ENCODE assay signal across 11 mouse cellular contexts in genomic region chr14:103589819-103590218, GRCm38 (mm10).
A peak's percentile ranks its signal among the peaks of the same experiment; 100 is the strongest.
DNase-seq lines count a peak whose midpoint lies in the region; ATAC-seq and TF ChIP-seq lines count a peak whose summit lies in the region.
"Had no signal": no experiment of that assay in that cellular context is flagged by ENCODE, and none has a peak within 500 bp of the region (broad histone marks: within the 10 kb centered on the region; RNA-seq: fewer than 3 reads in every experiment).

No protein-coding gene starts in this region.

- H3K36me3 ChIP-seq in heart, embryonic 16.5 days (ENCODE audit: control insufficient read depth, insufficient read depth) = no peaks in the 10 kb centered on the region
- no peaks in the 10 kb centered on the region for H3K36me3 ChIP-seq in heart, adult 2 months (ENCODE audit: control insufficient read depth, insufficient read depth, low read length)
- no peaks in the 10 kb centered on the region for H3K36me3 ChIP-seq in midbrain, embryonic 14.5 days (ENCODE audit: control insufficient read depth, insufficient read depth, low read length)
- no peaks in the 10 kb centered on the region for H3K36me3 ChIP-seq in midbrain, embryonic 13.5 days
- no peaks in the 10 kb centered on the region for H3K36me3 ChIP-seq in forebrain, postnatal 0 days (ENCODE audit: insufficient read depth)
- H3K36me3 ChIP-seq: limb, embryonic 12.5 days had no signal

- no peak; the same call in 1 of the 2 replicates for ATAC-seq in heart, embryonic 16.5 days (replicated peaks; ENCODE audit: extremely low read depth, insufficient read depth, low FRiP score)
- ATAC-seq in midbrain, embryonic 14.5 days (ENCODE audit: low FRiP score, low TSS enrichment) = 0 out of 2 replicates have a peak, but pooled peaks have one; percentile 50
- no peak for ATAC-seq in midbrain, embryonic 13.5 days
- peak; percentile 76 for ATAC-seq in forebrain, postnatal 0 days

- intact Hi-C loops in heart, adult 2 months (cut with DNase I) = no loop called here

- H3K9ac ChIP-seq in heart, embryonic 16.5 days (ENCODE audit: low read length) = no peak overlapping the region
- H3K9ac ChIP-seq in heart, adult 2 months (ENCODE audit: low read depth, low read length) = no peak overlapping the region
- no peak overlapping the region for H3K9ac ChIP-seq in midbrain, embryonic 14.5 days (replicated peaks; ENCODE audit: low read length)
- no peak overlapping the region for H3K9ac ChIP-seq in midbrain, embryonic 13.5 days (replicated peaks)
- H3K9ac ChIP-seq in forebrain, postnatal 0 days = no peak overlapping the region
- H3K9ac ChIP-seq: limb, embryonic 12.5 days had no signal

- no peak overlapping the region for H3K27ac ChIP-seq in heart, embryonic 16.5 days (ENCODE audit: low read length)
- no peak overlapping the region for H3K27ac ChIP-seq in heart, adult 2 months
- no peak overlapping the region for H3K27ac ChIP-seq in midbrain, embryonic 14.5 days (replicated peaks; ENCODE audit: low read depth, low read length)
- H3K27ac ChIP-seq in midbrain, embryonic 13.5 days = no peak overlapping the region
- no peak overlapping the region for H3K27ac ChIP-seq in forebrain, postnatal 0 days (ENCODE audit: low read depth, low read length)
- H3K27ac ChIP-seq: limb, embryonic 12.5 days had no signal

- 46% methylated on average over 7 of the region's 7 CpGs for WGBS in heart, embryonic 16.5 days
- WGBS in heart, adult 2 months = 36% methylated on average over 7 of the region's 7 CpGs
- WGBS in midbrain, embryonic 14.5 days = 76% methylated on average over 7 of the region's 7 CpGs
- 74% methylated on average over 7 of the region's 7 CpGs for WGBS in midbrain, embryonic 13.5 days
- WGBS in forebrain, postnatal 0 days = 44% methylated on average over 7 of the region's 7 CpGs

- no peaks in the 10 kb centered on the region for H3K4me1 ChIP-seq in heart, embryonic 16.5 days (ENCODE audit: control insufficient read depth, insufficient read depth, low read length)
- no peaks in the 10 kb centered on the region for H3K4me1 ChIP-seq in heart, adult 2 months (ENCODE audit: control insufficient read depth, insufficient read depth, low read length)
- no peaks in the 10 kb centered on the region for H3K4me1 ChIP-seq in midbrain, embryonic 14.5 days (ENCODE audit: control insufficient read depth, insufficient read depth, low read length)
- H3K4me1 ChIP-seq in midbrain, embryonic 13.5 days (replicated peaks) = no peaks in the 10 kb centered on the region
- no peaks in the 10 kb centered on the region for H3K4me1 ChIP-seq in forebrain, postnatal 0 days (ENCODE audit: insufficient read depth)
- H3K4me1 ChIP-seq: limb, embryonic 12.5 days had no signal

- DNase-seq in heart, adult 2 months = no peak
- DNase-seq in midbrain, embryonic 14.5 days = peak; percentile 55
- peak; percentile 62 for DNase-seq in forebrain, postnatal 0 days
- peak; percentile 46 for DNase-seq in right cerebral cortex, postnatal 14 days
- DNase-seq in adrenal gland, postnatal 14 days = no peak
- no peak for DNase-seq in urinary bladder, postnatal 25 days (ENCODE audit: low spot score)
- DNase-seq: gastrocnemius, postnatal 25 days; thymus, postnatal 25 days had no signal

- H3K9me3 ChIP-seq in heart, embryonic 16.5 days (replicated peaks; ENCODE audit: control insufficient read depth, low read length) = no peaks in the 10 kb centered on the region
- no peaks in the 10 kb centered on the region for H3K9me3 ChIP-seq in midbrain, embryonic 14.5 days (ENCODE audit: control insufficient read depth, low read length)
- no peaks in the 10 kb centered on the region for H3K9me3 ChIP-seq in midbrain, embryonic 13.5 days
- H3K9me3 ChIP-seq in forebrain, postnatal 0 days (ENCODE audit: low read length) = no peaks in the 10 kb centered on the region
- H3K9me3 ChIP-seq: limb, embryonic 12.5 days had no signal

- TF ChIP-seq EP300 in heart, adult 2 months (IDR thresholded peaks at IDR 0.05; ENCODE audit: insufficient read depth, low read depth, low read length) = no peak

- no peaks in the 10 kb centered on the region for H3K27me3 ChIP-seq in heart, embryonic 16.5 days (ENCODE audit: control insufficient read depth, insufficient read depth, low read length)
- H3K27me3 ChIP-seq in heart, adult 2 months (ENCODE audit: control insufficient read depth, insufficient read depth, low read length) = no peaks in the 10 kb centered on the region
- H3K27me3 ChIP-seq in midbrain, embryonic 14.5 days (ENCODE audit: control insufficient read depth, insufficient read depth, low read length) = no peaks in the 10 kb centered on the region
- H3K27me3 ChIP-seq in midbrain, embryonic 13.5 days = no peaks in the 10 kb centered on the region
- H3K27me3 ChIP-seq in forebrain, postnatal 0 days (ENCODE audit: insufficient read depth, low read length) = no peaks in the 10 kb centered on the region
- H3K27me3 ChIP-seq: limb, embryonic 12.5 days had no signal

- no peak overlapping the region for H3K4me3 ChIP-seq in heart, embryonic 16.5 days (ENCODE audit: low read length)
- no peak overlapping the region for H3K4me3 ChIP-seq in heart, adult 2 months
- H3K4me3 ChIP-seq in midbrain, embryonic 14.5 days (replicated peaks; ENCODE audit: low read depth, low read length) = no peak overlapping the region
- no peak overlapping the region for H3K4me3 ChIP-seq in midbrain, embryonic 13.5 days (replicated peaks)
- no peak overlapping the region for H3K4me3 ChIP-seq in forebrain, postnatal 0 days (ENCODE audit: low read depth, low read length)
- H3K4me3 ChIP-seq: limb, embryonic 12.5 days had no signal

- H3K79me2 ChIP-seq in heart, adult 2 months (replicated peaks; ENCODE audit: control insufficient read depth, insufficient read depth, low read length) = no peaks in the 10 kb centered on the region

- TF ChIP-seq CTCF in heart, adult 2 months (IDR thresholded peaks at IDR 0.05) = no peak
- TF ChIP-seq CTCF in forebrain, postnatal 0 days (IDR thresholded peaks at IDR 0.05; ENCODE audit: low read depth) = no peak

- H3K4me2 ChIP-seq in heart, embryonic 16.5 days (ENCODE audit: low read depth, low read length) = peak overlapping the region; percentile 40; the same call in 1 of the 2 replicates
- H3K4me2 ChIP-seq in midbrain, embryonic 14.5 days (ENCODE audit: low read length) = no peak overlapping the region
- H3K4me2 ChIP-seq in midbrain, embryonic 13.5 days (replicated peaks) = no peak overlapping the region
- H3K4me2 ChIP-seq in forebrain, postnatal 0 days (ENCODE audit: low read depth) = 0 out of 2 replicates have a peak overlapping the region, but pooled peaks have one; percentile 19
- H3K4me2 ChIP-seq: limb, embryonic 12.5 days had no signal

- no peak for TF ChIP-seq POLR2A in heart, adult 2 months (IDR thresholded peaks at IDR 0.05; ENCODE audit: insufficient read depth, low read depth, low read length)

Comparison
In these comparisons a context has a peak if more than half of its experiments do, and no peak if none do; other contexts are left out.
1. ATAC-seq: peak in midbrain, embryonic 14.5 days (single experiment) and forebrain, postnatal 0 days (single experiment); none in heart, embryonic 16.5 days (single experiment) and midbrain, embryonic 13.5 days (single experiment).
2. H3K4me2 ChIP-seq: peak in heart, embryonic 16.5 days (single experiment) and forebrain, postnatal 0 days (single experiment); none in midbrain, embryonic 14.5 days (single experiment) and midbrain, embryonic 13.5 days (single experiment).
3. DNase-seq: peak in midbrain, embryonic 14.5 days (single experiment), forebrain, postnatal 0 days (single experiment) and right cerebral cortex, postnatal 14 days (single experiment); none in heart, adult 2 months (0 of 2), adrenal gland, postnatal 14 days (single experiment) and urinary bladder, postnatal 25 days (single experiment).